Comparison of ENCODE assay signal across 8 mouse cellular contexts in the genomic region with DNA sequence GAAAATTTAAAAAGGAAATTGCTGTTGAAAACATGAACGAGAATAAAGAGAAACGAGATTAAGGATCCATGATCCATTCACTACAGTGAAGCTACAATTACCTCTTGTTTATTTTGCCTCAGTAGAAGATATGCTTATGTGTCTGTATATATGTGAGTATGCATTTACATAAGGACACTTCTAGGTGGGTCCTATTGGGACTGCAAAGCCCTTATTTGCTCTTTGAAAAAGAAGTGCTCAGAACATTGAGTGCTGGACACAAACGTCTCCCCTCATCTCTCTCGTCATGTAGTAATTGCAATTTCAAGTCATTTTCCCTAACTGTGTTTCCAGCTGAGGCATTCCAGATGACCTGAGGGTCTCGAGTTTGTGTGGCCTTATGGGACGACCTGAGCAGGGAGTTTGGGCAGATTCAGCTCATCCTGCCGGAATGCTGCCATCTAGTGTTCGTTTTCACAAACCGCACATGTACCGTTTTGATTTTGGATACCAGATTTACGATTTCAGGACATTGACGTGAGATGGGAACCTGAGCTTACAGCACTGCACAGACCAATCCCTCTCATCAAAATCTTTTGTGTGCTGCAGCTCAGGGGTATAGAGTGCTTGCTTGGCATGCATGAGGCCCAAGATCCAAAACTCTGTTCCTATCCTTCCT. TPM values are rescaled to one million over a fixed set of nuclear protein-coding genes. Genes with fewer than 3 reads are reported as not detected.
DNase-seq lines count a peak whose midpoint lies in the region; ATAC-seq lines count a peak whose summit lies in the region.

No protein-coding gene starts in this region.

- no peak overlapping the region for H3K9ac ChIP-seq in limb, embryonic 13.5 days
- H3K9ac ChIP-seq in neural tube, embryonic 14.5 days (replicated peaks; ENCODE audit: low read depth, low read length) = no peak overlapping the region

- H3K9me3 ChIP-seq in limb, embryonic 13.5 days = no peaks in the 10 kb centered on the region
- no peaks in the 10 kb centered on the region for H3K9me3 ChIP-seq in neural tube, embryonic 14.5 days (ENCODE audit: control insufficient read depth, low read length)

- H3K27ac ChIP-seq in limb, embryonic 13.5 days = no peak overlapping the region
- no peak overlapping the region for H3K27ac ChIP-seq in neural tube, embryonic 14.5 days (ENCODE audit: low read depth, low read length)

- H3K4me2 ChIP-seq in limb, embryonic 13.5 days (replicated peaks) = no peak overlapping the region
- no peak overlapping the region for H3K4me2 ChIP-seq in neural tube, embryonic 14.5 days (ENCODE audit: low read depth, low read length)

- no peaks in the 10 kb centered on the region for H3K36me3 ChIP-seq in limb, embryonic 13.5 days
- no peaks in the 10 kb centered on the region for H3K36me3 ChIP-seq in neural tube, embryonic 14.5 days (ENCODE audit: control insufficient read depth, insufficient read depth, low read length)

- peak; percentile 2 for DNase-seq in left cerebral cortex, adult 11 months (ENCODE audit: low spot score)
- no peak for DNase-seq in left cerebral cortex, postnatal 10 days (ENCODE audit: extremely low spot score in 1 of 2, low spot score in 2 of 2)
- DNase-seq in R1 (ENCODE audit: low read depth, low spot score) = peak; percentile 79
- DNase-seq in embryo, embryonic 9.5 days (ENCODE audit: extremely low spot score) = peak; percentile 68
- peak; percentile 80 for DNase-seq in hindlimb bud, embryonic 11.5 days (ENCODE audit: extremely low spot score, low read depth, low spot score)
- no peak for DNase-seq in T-cell, adult 2 months (ENCODE audit: low spot score)

- 19% methylated on average over 12 of the region's 12 CpGs for WGBS in limb, embryonic 13.5 days
- 19% methylated on average over 12 of the region's 12 CpGs for whole genome bisulfite sequencing in neural tube, embryonic 14.5 days

- no peak overlapping the region for H3K4me3 ChIP-seq in limb, embryonic 13.5 days
- no peak overlapping the region for H3K4me3 ChIP-seq in neural tube, embryonic 14.5 days (ENCODE audit: low read depth, low read length)

- ATAC-seq in limb, embryonic 13.5 days (ENCODE audit: low FRiP score, low read depth) = peak; percentile 40; the same call in 1 of the 2 replicates
- ATAC-seq in neural tube, embryonic 14.5 days (ENCODE audit: low read depth) = peak; percentile 61; the same call in 1 of the 2 replicates

- intact Hi-C loops in left cerebral cortex, postnatal 10 days (cut with DNase I) = loop anchor here (10.0 kb wide), 2 partner anchors 380 to 520 kb away; no protein-coding TSS in a partner anchor

- no peaks in the 10 kb centered on the region for H3K4me1 ChIP-seq in limb, embryonic 13.5 days
- H3K4me1 ChIP-seq in neural tube, embryonic 14.5 days (ENCODE audit: control insufficient read depth, insufficient read depth, low read length) = no peaks in the 10 kb centered on the region

- H3K27me3 ChIP-seq in limb, embryonic 13.5 days = no peaks in the 10 kb centered on the region
- no peaks in the 10 kb centered on the region for H3K27me3 ChIP-seq in neural tube, embryonic 14.5 days (ENCODE audit: control insufficient read depth, insufficient read depth, low read length)

RNA-seq across cellular contexts. Expression of gene Mbl2, which starts 27.5 kb away (rescaled TPM):
- not detected for total RNA-seq in left cerebral cortex, postnatal 10 days (2021)
- polyA plus RNA-seq in limb, embryonic 13.5 days (2015; fragmentation: Nextera tagmentation; extraction: Ambion mirVana) = not detected in 2 replicates
- not detected in 2 replicates for polyA plus RNA-seq in neural tube, embryonic 14.5 days (2014; fragmentation: Nextera tagmentation; extraction: Ambion mirVana)

RNA-seq across cellular contexts. Expression of gene Gldc, which starts 30.1 kb away (rescaled TPM):
- total RNA-seq in left cerebral cortex, postnatal 10 days (2021) = 10 to 100 TPM; 14.8 TPM
- 1.9 and 2.3 TPM in 2 replicates for polyA plus RNA-seq in limb, embryonic 13.5 days (2015; fragmentation: Nextera tagmentation; extraction: Ambion mirVana)
- 5.4 and 6.2 TPM in 2 replicates for polyA plus RNA-seq in neural tube, embryonic 14.5 days (2014; fragmentation: Nextera tagmentation; extraction: Ambion mirVana)

Comparison
In these comparisons a context has a peak if more than half of its experiments do, and no peak if none do; other contexts are left out.
1. DNase-seq: peak in left cerebral cortex, adult 11 months (single experiment), R1 (single experiment), embryo, embryonic 9.5 days (single experiment) and hindlimb bud, embryonic 11.5 days (single experiment); none in left cerebral cortex, postnatal 10 days (0 of 2) and T-cell, adult 2 months (single experiment).